Mouse (Mus musculus) embryonic facial prominence, embryonic 15.5 days (tissue): ENCODE results near the gene Pus7l. TPM values are rescaled to one million over a fixed set of nuclear protein-coding genes. Genes with fewer than 3 reads are reported as not detected.

Experiments
- ATAC-seq: fragments of 200-750 bp; cut with Nextera tagmentation; 2 replicates; pipeline ENCODE4 v1.8.0; 2017; ENCODE audit warnings: low read depth, moderate TSS enrichment; ENCODE audit not compliant: insufficient number of reproducible peaks, low FRiP score, low TSS enrichment
- H3K27ac ChIP-seq: fragments of 300-500 bp; sonication (generic); replicated peaks from 2 replicates; pipeline ENCODE4 v1.5.1; 2015; ENCODE audit warnings: mild to moderate bottlenecking, inconsistent platforms
- H3K27me3 ChIP-seq: fragments of 300-500 bp; sonication (generic); 2 replicates; pipeline ENCODE4 v1.6.1; 2015; ENCODE audit warnings: inconsistent platforms
- H3K36me3 ChIP-seq: fragments of 300-500 bp; sonication (generic); 2 replicates; pipeline ENCODE4 v1.6.1; 2015; ENCODE audit warnings: mild to moderate bottlenecking, inconsistent platforms
- H3K4me1 ChIP-seq: fragments of 300-500 bp; sonication (generic); 2 replicates; pipeline ENCODE4 v1.6.1; 2015; ENCODE audit warnings: inconsistent platforms
- H3K4me2 ChIP-seq: fragments of 300-500 bp; sonication (generic); replicated peaks from 2 replicates; pipeline ENCODE4 v1.6.1; 2015; ENCODE audit warnings: mild to moderate bottlenecking, inconsistent platforms
- H3K4me3 ChIP-seq: fragments of 300-500 bp; sonication (generic); replicated peaks from 2 replicates; pipeline ENCODE4 v1.5.1; 2015; ENCODE audit warnings: mild to moderate bottlenecking, inconsistent platforms
- H3K9ac ChIP-seq: fragments of 300-500 bp; sonication (generic); 2 replicates; pipeline ENCODE4 v1.6.1; 2015; ENCODE audit warnings: inconsistent platforms
- H3K9me3 ChIP-seq: fragments of 300-500 bp; sonication (generic); replicated peaks from 2 replicates; pipeline ENCODE4 v1.6.1; 2016; ENCODE audit warnings: inconsistent platforms
- WGBS: fragments of 180-500 bp; shearing (Covaris S2); methylation state at CpG from one replicate; pipeline ENCODE4 v1.1.7; 2015; 5-methylcytosine and 5-hydroxymethylcytosine counted together
- polyA plus RNA-seq: library from polyadenylated mRNA; unstranded; fragments of >200 nt; fragmentation: Nextera tagmentation; extraction: Ambion mirVana; gene quantifications from 2 replicates; pipeline ENCODE4 v1.2.1, GENCODE M21; 2015

Gene Pus7l
- polyA plus RNA-seq, 1 experiment from 2014 or later: 8.9 TPM

GRCm38 (mm10) chr15:94539296-94539695 is 4.1 kb downstream of the Pus7l start:
- Histone ChIP-seq H3K9me3 (no peaks in the 10 kb centered on the region), H3K4me1 (0 out of 2 replicates have a peak, but pooled peaks cover 2% of the 10 kb centered on the region), H3K27me3 (no peaks in the 10 kb centered on the region), H3K4me3 (no peak overlapping the region), H3K27ac (no peak overlapping the region), H3K36me3 (no peaks in the 10 kb centered on the region), H3K9ac (no peak overlapping the region), H3K4me2 (no peak overlapping the region)
- ATAC-seq: no peak
- 86% methylated on average over 3 of the region's 3 CpGs for WGBS

DNA sequence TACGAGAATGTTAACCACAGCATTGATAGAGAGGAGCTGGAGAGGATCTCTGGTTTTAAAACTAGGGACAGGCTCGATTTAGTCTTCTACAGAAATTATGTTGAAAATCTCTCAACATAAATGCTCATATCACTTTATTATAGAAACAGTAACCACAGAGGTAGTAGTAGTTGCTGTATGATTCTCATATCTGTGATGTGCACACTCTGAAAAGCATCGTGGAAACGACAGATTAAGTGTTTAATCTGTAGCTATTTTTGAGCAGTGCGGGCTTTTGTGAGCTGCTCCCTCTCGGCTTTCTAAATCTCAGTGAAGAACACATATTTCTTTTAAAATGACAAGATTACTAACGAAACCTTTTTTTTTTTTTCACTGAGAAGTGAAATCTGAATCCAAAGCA is 7.8 kb downstream of the Pus7l start:
- H3K4me1 ChIP-seq: no peaks in the 10 kb centered on the region
- 88% methylated on average over 7 of the region's 7 CpGs for WGBS

GRCm38 (mm10) chr15:94532956-94533355 is 10.4 kb downstream of the Pus7l start:
- Histone ChIP-seq H3K27ac (no peak overlapping the region), H3K9me3 (no peaks in the 10 kb centered on the region), H3K4me3 (no peak overlapping the region), H3K27me3 (no peaks in the 10 kb centered on the region), H3K36me3 (0 out of 2 replicates have a peak, but pooled peaks cover 6% of the 10 kb centered on the region), H3K9ac (no peak overlapping the region), H3K4me1 (no peaks in the 10 kb centered on the region), H3K4me2 (no peak overlapping the region)
- 79% methylated on average over 6 of the region's 6 CpGs for WGBS
- ATAC-seq: no peak

More for the DNA sequence above, 7.8 kb downstream of the Pus7l start:
- no peak for ATAC-seq
- Histone ChIP-seq H3K36me3 (no peaks in the 10 kb centered on the region), H3K4me2 (no peak overlapping the region), H3K9me3 (no peaks in the 10 kb centered on the region), H3K9ac (no peak overlapping the region), H3K27me3 (no peaks in the 10 kb centered on the region), H3K27ac (no peak overlapping the region), H3K4me3 (no peak overlapping the region)

GRCm38 (mm10) chr15:94532306-94532705 is 11.0 kb downstream of the Pus7l start:
- 0 out of 2 replicates have a peak, but pooled peaks cover 12% of the 10 kb centered on the region for H3K36me3 ChIP-seq
- no peak for ATAC-seq
- H3K27me3 ChIP-seq: no peaks in the 10 kb centered on the region
- no peaks in the 10 kb centered on the region for H3K9me3 ChIP-seq
- no peak overlapping the region for H3K4me2 ChIP-seq
- no peak overlapping the region for H3K4me3 ChIP-seq
- 76% methylated on average over 5 of the region's 5 CpGs for WGBS
- H3K4me1 ChIP-seq: no peaks in the 10 kb centered on the region
- no peak overlapping the region for H3K9ac ChIP-seq
- H3K27ac ChIP-seq: no peak overlapping the region

- no peak for ATAC-seq
- Histone ChIP-seq H3K27me3 (no peaks in the 10 kb centered on the region), H3K9me3 (no peaks in the 10 kb centered on the region), H3K4me1 (no peaks in the 10 kb centered on the region), H3K27ac (no peak overlapping the region), H3K9ac (no peak overlapping the region), H3K4me3 (no peak overlapping the region), H3K36me3 (0 out of 2 replicates have a peak, but pooled peaks cover 13% of the 10 kb centered on the region), H3K4me2 (no peak overlapping the region)
- WGBS: 77% methylated on average over 3 of the region's 3 CpGs
These were observed 12.8 kb downstream of the Pus7l start for GRCm38 (mm10) chr15:94530519-94530918.

DNA sequence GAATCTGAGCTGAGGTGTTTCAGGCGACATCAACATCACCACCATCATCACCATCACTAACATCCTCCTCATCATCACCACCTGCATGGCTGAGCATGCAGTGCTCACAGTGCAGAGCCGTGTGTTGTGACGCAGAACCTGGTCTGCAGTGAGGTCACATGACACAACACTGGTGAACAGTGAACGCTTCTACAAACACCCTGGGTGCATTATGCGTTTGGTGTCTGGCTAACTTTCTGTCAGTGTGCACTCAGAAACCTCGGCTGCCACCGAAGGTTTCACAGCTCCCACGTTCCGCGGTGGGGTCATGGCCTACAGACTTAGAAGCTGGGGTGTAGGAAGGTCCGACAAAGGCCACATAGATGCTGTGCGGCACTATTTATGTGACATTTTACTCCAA is 18.4 kb downstream of the Pus7l start:
- ATAC-seq: no peak
- Histone ChIP-seq H3K4me3 (no peak overlapping the region), H3K4me1 (no peaks in the 10 kb centered on the region), H3K27me3 (no peaks in the 10 kb centered on the region), H3K27ac (no peak overlapping the region), H3K36me3 (0 out of 2 replicates have a peak, but pooled peaks cover 13% of the 10 kb centered on the region), H3K4me2 (no peak overlapping the region), H3K9ac (no peak overlapping the region), H3K9me3 (no peaks in the 10 kb centered on the region)
- WGBS: 85% methylated on average over 12 of the region's 12 CpGs

- Histone ChIP-seq H3K4me3 (no peak overlapping the region), H3K9me3 (no peaks in the 10 kb centered on the region), H3K27ac (no peak overlapping the region), H3K9ac (no peak overlapping the region), H3K4me1 (no peaks in the 10 kb centered on the region), H3K36me3 (0 out of 2 replicates have a peak, but pooled peaks cover 6% of the 10 kb centered on the region), H3K4me2 (no peak overlapping the region), H3K27me3 (no peaks in the 10 kb centered on the region)
- WGBS: 89% methylated on average over 28 of the region's 28 CpGs
- no peak for ATAC-seq
These were observed 20.1 kb downstream of the Pus7l start for GRCm38 (mm10) chr15:94523251-94523650.

DNA sequence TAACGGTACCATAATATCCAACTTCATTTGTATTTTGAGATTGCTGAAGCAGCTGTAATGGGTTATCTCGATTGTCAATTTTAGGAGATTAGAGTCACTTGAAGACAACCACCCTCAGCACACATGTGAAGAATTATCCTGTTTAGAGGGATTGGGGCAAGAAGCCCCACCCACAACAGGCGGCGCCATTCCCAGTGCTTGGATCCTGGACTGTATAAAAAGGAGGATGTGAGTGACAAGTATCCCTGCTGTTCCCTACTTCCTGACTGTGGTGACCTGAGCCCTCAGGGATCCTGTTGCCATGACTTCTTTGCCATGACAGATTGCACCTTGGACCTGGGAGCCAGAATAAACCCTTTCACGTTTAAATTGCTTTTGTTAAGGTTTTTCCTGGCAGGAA is 22.4 kb downstream of the Pus7l start:
- no peaks in the 10 kb centered on the region for H3K36me3 ChIP-seq
- ATAC-seq: no peak
- H3K4me1 ChIP-seq: no peaks in the 10 kb centered on the region
- no peak overlapping the region for H3K9ac ChIP-seq
- no peaks in the 10 kb centered on the region for H3K27me3 ChIP-seq
- WGBS: 63% methylated on average over 5 of the region's 5 CpGs
- no peak overlapping the region for H3K27ac ChIP-seq
- no peak overlapping the region for H3K4me2 ChIP-seq
- no peaks in the 10 kb centered on the region for H3K9me3 ChIP-seq
- no peak overlapping the region for H3K4me3 ChIP-seq

DNA sequence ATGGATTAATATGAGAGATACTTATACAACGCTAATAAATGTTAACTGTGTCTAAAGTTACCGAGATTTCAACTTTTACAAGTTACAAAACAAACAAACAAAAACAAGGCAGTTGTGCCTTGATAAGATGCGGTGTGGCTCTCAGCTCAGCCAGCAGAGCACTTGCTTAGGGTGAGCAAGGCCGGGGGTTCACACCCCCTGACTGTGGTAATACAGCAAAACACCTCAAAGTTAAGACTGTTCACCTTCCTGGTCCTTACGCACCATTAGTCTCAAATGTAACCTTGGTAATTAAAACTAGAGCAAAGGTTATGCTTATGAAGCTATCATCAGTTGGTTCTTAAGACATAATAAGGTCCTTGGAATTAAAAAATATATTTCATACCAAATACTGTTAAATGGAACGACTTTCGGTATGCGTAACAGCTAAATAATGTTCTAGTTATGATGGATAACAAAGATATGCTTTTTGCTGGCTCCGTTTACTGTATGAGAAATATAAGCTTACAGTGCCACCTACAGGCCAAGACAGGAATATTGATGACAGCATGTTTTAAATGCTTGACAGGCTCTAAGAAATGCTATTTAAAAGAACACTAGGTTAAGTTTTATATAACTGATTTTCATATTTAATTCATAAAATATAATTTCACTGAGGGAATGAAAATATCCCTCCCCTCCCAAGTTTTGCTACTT is 23.0 kb downstream of the Pus7l start:
- Histone ChIP-seq H3K9me3 (no peaks in the 10 kb centered on the region), H3K27me3 (no peaks in the 10 kb centered on the region), H3K4me3 (no peak overlapping the region), H3K36me3 (no peaks in the 10 kb centered on the region), H3K4me2 (no peak overlapping the region), H3K4me1 (no peaks in the 10 kb centered on the region), H3K27ac (no peak overlapping the region), H3K9ac (no peak overlapping the region)
- ATAC-seq: no peak
- WGBS: 37% methylated on average over 9 of the region's 9 CpGs

DNA sequence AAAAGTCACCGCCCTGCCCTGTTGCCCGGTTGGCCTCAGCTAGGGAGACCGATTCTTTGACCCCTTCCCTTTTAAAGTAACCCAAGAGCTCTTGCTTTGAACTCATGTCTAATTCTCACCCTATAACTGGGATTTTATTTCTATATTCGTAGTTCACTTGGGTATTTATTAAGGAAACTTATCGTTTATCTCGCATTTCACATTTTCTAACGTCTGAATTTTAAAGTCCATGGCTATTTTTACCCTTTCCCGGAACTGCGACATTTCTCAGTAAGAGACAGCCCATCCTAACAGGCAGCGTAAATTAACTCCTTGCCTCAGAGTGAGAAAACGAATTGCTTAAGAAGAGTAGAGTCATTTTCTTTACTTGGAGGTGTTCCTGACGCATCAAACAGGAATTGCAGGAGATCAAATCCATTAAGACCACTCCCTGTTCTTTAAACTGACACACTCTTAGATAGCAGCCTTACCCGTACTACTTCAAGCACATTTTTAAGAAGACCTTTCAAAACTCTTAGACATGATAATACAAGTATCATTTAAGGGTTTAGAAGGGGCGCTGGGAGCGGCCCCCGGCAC is 25.3 kb downstream of the Pus7l start:
- ATAC-seq: no peak
- H3K27ac ChIP-seq: no peak overlapping the region
- H3K36me3 ChIP-seq: no peaks in the 10 kb centered on the region
- no peaks in the 10 kb centered on the region for H3K9me3 ChIP-seq
- no peak overlapping the region for H3K9ac ChIP-seq
- H3K4me2 ChIP-seq: no peak overlapping the region
- H3K4me1 ChIP-seq: no peaks in the 10 kb centered on the region
- H3K27me3 ChIP-seq: no peaks in the 10 kb centered on the region
- H3K4me3 ChIP-seq: no peak overlapping the region
- WGBS: 69% methylated on average over 16 of the region's 16 CpGs

GRCm38 (mm10) chr15:94503451-94504215 is 39.7 kb downstream of the Pus7l start:
- Histone ChIP-seq H3K4me1 (no peaks in the 10 kb centered on the region), H3K4me3 (no peak overlapping the region), H3K27me3 (no peaks in the 10 kb centered on the region), H3K4me2 (no peak overlapping the region), H3K9ac (no peak overlapping the region), H3K9me3 (no peaks in the 10 kb centered on the region), H3K36me3 (no peaks in the 10 kb centered on the region), H3K27ac (no peak overlapping the region)
- no peak for ATAC-seq
- WGBS: 64% methylated on average over 12 of the region's 12 CpGs
